Mouse (Mus musculus): ENCODE data around the gene 4930412O13Rik.

- TF ChIP-seq CTCF (IDR thresholded peaks at IDR 0.05; ENCODE audit: borderline replicate concordance, insufficient read depth, low read depth, low read length) (no peak), POLR2A (IDR thresholded peaks at IDR 0.05; ENCODE audit: borderline replicate concordance, insufficient read depth, low read length) (no peak)
These were observed 8.0 kb downstream of the 4930412O13Rik start, which contains the start of gene 9230102O04Rik for GRCm38 (mm10) chr2:9888913-9889650.

Data from cerebellum, adult 2 months (tissue).